Mouse (Mus musculus) spleen, adult 2 months (tissue): ENCODE results near the gene Mettl7a1. TPM values are rescaled to one million over a fixed set of nuclear protein-coding genes. Genes with fewer than 3 reads are reported as not detected.
"Not testable (repeated sequence)": the region's sequence is repeated elsewhere in the genome, so short reads cannot be mapped to it uniquely, and the experiment has no call there.

Experiments
- DNase-seq, 2 experiments: peaks; one replicate each; pipeline versions ENCODE4 v3.0.0 to v3.0.0-alpha.2; 2012 to 2021; ENCODE audit warnings: low spot score in 2 of 2, low read depth in 1 of 2
- H3K27ac ChIP-seq: fragments of 200-500 bp; 2 replicates; pipeline ENCODE4 v1.5.1; 2012; ENCODE audit warnings: low read length, inconsistent platforms; ENCODE audit not compliant: insufficient read depth
- H3K27me3 ChIP-seq: fragments of 200-500 bp; 2 replicates; pipeline ENCODE4 v1.6.1; 2012; ENCODE audit warnings: mild to moderate bottlenecking, moderate library complexity, low read length, inconsistent platforms; ENCODE audit not compliant: control insufficient read depth, insufficient read depth
- H3K36me3 ChIP-seq: fragments of 200-500 bp; 2 replicates; pipeline ENCODE4 v1.6.1; 2012; ENCODE audit warnings: mild to moderate bottlenecking, low read length, inconsistent platforms; ENCODE audit not compliant: control insufficient read depth, insufficient read depth
- H3K4me1 ChIP-seq: fragments of 200-500 bp; 2 replicates; pipeline ENCODE4 v1.6.1; 2011; ENCODE audit warnings: inconsistent platforms; ENCODE audit not compliant: control insufficient read depth, insufficient read depth, insufficient read length
- H3K4me3 ChIP-seq: fragments of 200-500 bp; 2 replicates; pipeline ENCODE4 v1.5.1; 2011; ENCODE audit warnings: mild to moderate bottlenecking, inconsistent platforms; ENCODE audit not compliant: insufficient read depth, insufficient read length; ENCODE audit errors: extremely low read depth
- CTCF ChIP-seq: fragments of 200-500 bp; IDR thresholded peaks from 2 replicates; pipeline ENCODE4 v1.5.1; 2011; ENCODE audit warnings: mild to moderate bottlenecking, inconsistent platforms; ENCODE audit not compliant: insufficient read depth, insufficient read length, insufficient replicate concordance; ENCODE audit errors: extremely low read depth
- POLR2A ChIP-seq: fragments of 200-500 bp; IDR thresholded peaks from 2 replicates; pipeline ENCODE4 v1.6.1; 2011; ENCODE audit warnings: low read depth, low read length, inconsistent platforms
- WGBS: fragments of 180-500 bp; shearing (Covaris S2); methylation state at CpG from one replicate; pipeline ENCODE4 v1.1.7; 2018; 5-methylcytosine and 5-hydroxymethylcytosine counted together
- polyA plus RNA-seq: library from polyadenylated mRNA; depleted of rRNA; stranded (reverse); fragments of >200 nt; gene quantifications from 2 replicates; pipeline ENCODE4 v1.2.3, GENCODE M21; 2012

Gene Mettl7a1
- polyA plus RNA-seq, 1 experiment = 16.9 TPM

DNA sequence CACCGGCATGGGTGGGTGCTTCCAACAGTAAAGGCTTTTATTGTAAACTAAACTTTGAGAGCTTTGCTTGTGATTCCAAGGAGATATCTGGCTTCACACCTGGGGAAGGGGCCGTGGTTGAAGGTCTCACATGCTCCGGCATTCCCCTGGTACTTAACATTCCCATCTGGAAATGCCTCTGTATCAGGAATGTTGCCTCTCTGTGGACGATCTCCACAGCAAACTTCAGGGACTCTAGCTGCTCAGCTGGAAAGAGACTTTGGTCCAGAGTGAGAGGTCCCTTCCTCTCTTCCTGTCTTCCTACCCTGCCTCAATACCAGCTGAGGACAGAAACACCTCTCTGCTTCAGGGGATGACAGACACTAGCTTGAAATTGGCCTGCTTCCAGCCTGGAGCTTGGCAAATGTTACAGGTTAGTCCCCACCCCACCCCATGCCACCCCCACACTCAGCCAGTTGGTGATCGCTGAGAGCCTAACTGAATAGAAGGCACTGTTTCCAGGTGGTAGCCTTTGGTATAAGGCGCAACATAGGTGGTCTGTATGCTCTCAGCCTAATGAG is 47.6 kb downstream of the Mettl7a1 start:
- Histone ChIP-seq H3K27ac (no peak overlapping the region), H3K4me1 (no peaks in the 10 kb centered on the region), H3K36me3 (no peaks in the 10 kb centered on the region), H3K27me3 (no peaks in the 10 kb centered on the region), H3K4me3 (no peak overlapping the region)
- no peak for DNase-seq
- no peak for TF ChIP-seq POLR2A
- TF ChIP-seq CTCF = no peak
- WGBS = 78% methylated on average over 6 of the region's 6 CpGs

- no peak for DNase-seq
- H3K27ac ChIP-seq = no peak within 1 kb of the TSS
- no peaks in the 10 kb centered on the region for H3K4me1 ChIP-seq
- no peaks in the 10 kb centered on the region for H3K27me3 ChIP-seq
- WGBS = 90% methylated on average over 10 of the region's 10 CpGs
- no peaks in the 10 kb centered on the region for H3K36me3 ChIP-seq
- H3K4me3 ChIP-seq = no peak within 1 kb of the TSS
- TF ChIP-seq CTCF (no peak), POLR2A (no peak)
These were observed 48.8 kb downstream of the Mettl7a1 start, which contains the start of the genes Methig1 and Mettl7a2 for GRCm38 (mm10) chr15:100352711-100353250. Gene Methig1, plus strand, starts transcription at chr15:100353149. Gene Mettl7a2, plus strand, starts transcription at chr15:100353200.

DNA sequence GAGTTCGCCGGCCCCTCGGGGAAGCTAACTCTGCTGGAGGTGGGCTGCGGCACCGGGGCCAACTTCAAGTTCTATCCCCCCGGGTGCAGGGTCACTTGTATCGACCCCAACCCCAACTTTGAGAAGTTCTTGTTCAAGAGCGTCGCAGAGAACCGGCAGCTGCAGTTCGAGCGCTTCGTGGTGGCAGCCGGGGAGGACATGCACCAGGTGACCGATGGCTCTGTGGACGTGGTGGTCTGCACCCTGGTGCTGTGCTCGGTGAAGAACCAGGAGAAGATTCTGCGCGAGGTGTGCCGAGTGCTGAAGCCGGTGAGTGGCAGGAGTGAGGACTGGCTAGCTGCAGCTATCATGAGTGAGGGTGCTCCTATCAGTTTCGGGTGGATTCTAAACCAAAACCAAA is 49.5 kb downstream of the Mettl7a1 start:
- 90% methylated on average over 22 of the region's 22 CpGs for WGBS
- DNase-seq = not testable (repeated sequence)

GRCm38 (mm10) chr15:100355876-100356275 is 51.9 kb downstream of the Mettl7a1 start:
- WGBS = 70% methylated on average over 5 of the region's 5 CpGs
- no peak for TF ChIP-seq CTCF
- no peak for TF ChIP-seq POLR2A

More for the DNA sequence above, 49.5 kb downstream of the Mettl7a1 start:
- H3K27ac ChIP-seq, H3K36me3 ChIP-seq, H3K4me3 ChIP-seq, H3K4me1 ChIP-seq, H3K27me3 ChIP-seq: not testable (repeated sequence)

GRCm38 (mm10) chr15:100364242-100364641 is 60.3 kb downstream of the Mettl7a1 start, which contains the start of gene Higd1c:
Gene Higd1c, plus strand, starts transcription at chr15:100364542.
- Histone ChIP-seq H3K27ac (no peak within 1 kb of the TSS), H3K4me3 (no peak within 1 kb of the TSS), H3K4me1 (no peaks in the 10 kb centered on the region), H3K36me3 (no peaks in the 10 kb centered on the region), H3K27me3 (no peaks in the 10 kb centered on the region)
- no peak for DNase-seq
- TF ChIP-seq CTCF (no peak), POLR2A (no peak)
- WGBS = 81% methylated on average over 7 of the region's 7 CpGs

More at GRCm38 (mm10) chr15:100355876-100356275, 51.9 kb downstream of the Mettl7a1 start:
- Histone ChIP-seq H3K4me3 (no peak overlapping the region), H3K36me3 (no peaks in the 10 kb centered on the region), H3K27ac (no peak overlapping the region), H3K4me1 (no peaks in the 10 kb centered on the region), H3K27me3 (no peaks in the 10 kb centered on the region)
- DNase-seq = no peak

DNA sequence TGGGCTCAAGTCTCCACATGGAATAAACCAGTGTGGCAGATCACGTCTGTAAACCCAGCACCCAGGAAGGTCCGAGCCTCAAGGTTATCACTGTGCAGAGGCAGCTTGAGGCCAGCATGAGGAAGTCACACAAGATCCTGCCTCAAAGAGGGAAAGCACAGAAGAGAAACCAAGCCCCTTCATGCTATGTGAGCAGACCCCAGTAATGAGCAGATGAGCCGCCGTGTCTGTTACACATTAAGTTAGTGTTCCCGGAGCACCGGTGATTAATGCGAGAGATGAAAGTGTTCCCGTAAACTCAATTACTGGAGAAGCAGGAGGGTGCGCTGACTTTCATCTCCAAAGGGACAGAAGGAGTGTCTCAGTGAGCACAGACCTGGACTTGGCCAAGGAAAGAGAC is 62.0 kb downstream of the Mettl7a1 start:
- H3K27me3 ChIP-seq, DNase-seq, H3K36me3 ChIP-seq, H3K4me1 ChIP-seq, H3K4me3 ChIP-seq, H3K27ac ChIP-seq: not testable (repeated sequence)
- WGBS = 88% methylated on average over 9 of the region's 9 CpGs

DNA sequence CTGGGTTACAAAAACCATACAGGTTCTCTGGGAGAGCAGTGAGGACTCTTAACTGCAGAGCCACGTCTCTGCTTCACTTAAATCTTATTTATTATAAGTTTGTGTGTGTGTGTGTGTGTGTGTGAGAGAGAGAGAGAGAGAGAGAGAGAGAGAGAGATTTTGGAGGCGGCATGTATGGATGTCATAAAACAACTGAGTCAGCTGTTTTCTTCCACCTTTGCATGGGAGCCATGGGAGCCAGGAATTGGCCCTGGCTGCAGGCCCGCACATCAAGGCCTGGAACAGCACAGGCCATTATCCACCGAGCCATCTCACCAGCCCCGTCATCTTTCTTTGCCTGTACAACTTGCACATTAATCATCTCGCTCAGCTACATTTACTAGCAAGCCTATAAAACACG is 63.2 kb downstream of the Mettl7a1 start:
- 87% methylated on average over 7 of the region's 7 CpGs for WGBS
- Histone ChIP-seq H3K27me3 (no peaks in the 10 kb centered on the region), H3K4me3 (no peak overlapping the region), H3K27ac (no peak overlapping the region), H3K36me3 (no peaks in the 10 kb centered on the region), H3K4me1 (no peaks in the 10 kb centered on the region)
- no peak for DNase-seq
- TF ChIP-seq CTCF (no peak), POLR2A (no peak)
